Mouse (Mus musculus): ENCODE data around the gene Pdcd5.

GRCm38 (mm10) chr7:35678976-35679375 is 31.7 kb upstream of the Pdcd5 start:
- TF ChIP-seq GATA1 (IDR thresholded peaks at IDR 0.05; ENCODE audit: borderline replicate concordance, low read length) (no peak), FLI1 (IDR thresholded peaks at IDR 0.05; ENCODE audit: low read length) (no peak)

Data from megakaryocyte, embryonic 14.5 days (primary cell).